Mouse (Mus musculus) E14TG2a.4 (cell line): Measurements from ENCODE around the gene Speg.
A peak's percentile ranks its signal among the peaks of the same experiment; 100 is the strongest.

ENCODE experiments used
- H3K27me3 ChIP-seq: 2 replicates; pipeline ENCODE4 v1.6.1; 2014; ENCODE audit warnings: low read length, control low read depth; ENCODE audit not compliant: insufficient read depth
- H3K36me3 ChIP-seq: 2 replicates; pipeline ENCODE4 v1.6.1; 2014; ENCODE audit warnings: low read length, control low read depth; ENCODE audit not compliant: insufficient read depth
- H3K4me1 ChIP-seq: replicated peaks from 2 replicates; pipeline ENCODE4 v1.6.1; 2014; ENCODE audit warnings: low read depth, low read length, control low read depth
- H3K4me3 ChIP-seq: replicated peaks from 2 replicates; pipeline ENCODE4 v1.5.1; 2014; ENCODE audit warnings: mild to moderate bottlenecking, low read length
- H3K9me3 ChIP-seq: 2 replicates; pipeline ENCODE4 v1.6.1; 2014; ENCODE audit warnings: low read length, control low read depth
- CTCF ChIP-seq: conservative IDR thresholded peaks from 2 replicates; pipeline ENCODE4 v1.5.1; 2014; ENCODE audit warnings: low read length
- NANOG ChIP-seq: IDR thresholded peaks from 2 replicates; pipeline ENCODE4 v1.6.1; 2014; ENCODE audit warnings: borderline replicate concordance, low read length, mixed read lengths
- POU5F1 ChIP-seq: IDR thresholded peaks from 2 replicates; pipeline ENCODE4 v1.6.1; 2014; ENCODE audit warnings: low read length, borderline replicate concordance

Speg gene

GRCm38 (mm10) chr1:75360112-75361031 lies 14.7 kb upstream of the Speg start, which contains the start of gene Des:
Des (plus strand) TSS chr1:75360329.
- H3K9me3 ChIP-seq, result peaks cover 9% of the 10 kb centered on the region; the same call in 1 of the 2 replicates
- TF ChIP-seq NANOG, result no peak
- no peak for TF ChIP-seq POU5F1
- no peak for TF ChIP-seq CTCF
- H3K4me3 ChIP-seq, result peak within 1 kb of the TSS; percentile 74
- H3K4me1 ChIP-seq, result peaks cover 32% of the 10 kb centered on the region
- H3K36me3 ChIP-seq, result no peaks in the 10 kb centered on the region
- H3K27me3 ChIP-seq, result peaks cover 59% of the 10 kb centered on the region

- Histone ChIP-seq H3K9me3 (peaks cover 9% of the 10 kb centered on the region; the same call in 1 of the 2 replicates), H3K36me3 (no peaks in the 10 kb centered on the region), H3K27me3 (peaks cover 63% of the 10 kb centered on the region), H3K4me1 (peaks cover 32% of the 10 kb centered on the region), H3K4me3 (no peak overlapping the region)
- no peak for TF ChIP-seq POU5F1
- no peak for TF ChIP-seq NANOG
- TF ChIP-seq CTCF, result no peak
Measured at GRCm38 (mm10) chr1:75361123-75361522, 14.0 kb upstream of the Speg start.

- Histone ChIP-seq H3K4me3 (peak overlapping the region; percentile 55; the same call in 1 of the 2 replicates), H3K4me1 (peaks cover 32% of the 10 kb centered on the region), H3K9me3 (peaks cover 9% of the 10 kb centered on the region; the same call in 1 of the 2 replicates), H3K27me3 (peaks cover 67% of the 10 kb centered on the region), H3K36me3 (no peaks in the 10 kb centered on the region)
- no peak for TF ChIP-seq CTCF
- TF ChIP-seq POU5F1, result no peak
- no peak for TF ChIP-seq NANOG
Measured at GRCm38 (mm10) chr1:75361750-75362149, 13.3 kb upstream of the Speg start.

GRCm38 (mm10) chr1:75363868-75364267 lies 11.2 kb upstream of the Speg start:
- Histone ChIP-seq H3K36me3 (no peaks in the 10 kb centered on the region), H3K4me3 (no peak overlapping the region), H3K27me3 (peaks cover 63% of the 10 kb centered on the region), H3K4me1 (peaks cover 32% of the 10 kb centered on the region), H3K9me3 (peaks cover 4% of the 10 kb centered on the region; the same call in 1 of the 2 replicates)
- TF ChIP-seq CTCF, result no peak
- no peak for TF ChIP-seq POU5F1
- TF ChIP-seq NANOG, result no peak

GRCm38 (mm10) chr1:75365510-75366137 lies 9.5 kb upstream of the Speg start:
- no peaks in the 10 kb centered on the region for H3K36me3 ChIP-seq
- H3K4me1 ChIP-seq, result peaks cover 35% of the 10 kb centered on the region
- no peak overlapping the region for H3K4me3 ChIP-seq
- no peaks in the 10 kb centered on the region for H3K9me3 ChIP-seq
- peaks cover 62% of the 10 kb centered on the region for H3K27me3 ChIP-seq
- TF ChIP-seq CTCF (no peak), NANOG (no peak), POU5F1 (no peak)

GRCm38 (mm10) chr1:75369360-75369983 lies 5.6 kb upstream of the Speg start:
- Histone ChIP-seq H3K4me3 (peak overlapping the region; percentile 13; the same call in 1 of the 2 replicates), H3K9me3 (no peaks in the 10 kb centered on the region), H3K4me1 (peaks cover 20% of the 10 kb centered on the region), H3K27me3 (peaks cover 53% of the 10 kb centered on the region), H3K36me3 (no peaks in the 10 kb centered on the region)
- TF ChIP-seq NANOG, result no peak

- peaks cover 26% of the 10 kb centered on the region for H3K4me1 ChIP-seq
- TF ChIP-seq POU5F1 (no peak), NANOG (no peak), CTCF (no peak)
Measured at GRCm38 (mm10) chr1:75369984-75370660, 5.0 kb upstream of the Speg start.

More at GRCm38 (mm10) chr1:75369984-75370660, 5.0 kb upstream of the Speg start:
- Histone ChIP-seq H3K9me3 (no peaks in the 10 kb centered on the region), H3K4me3 (peak overlapping the region; percentile 13; the same call in 1 of the 2 replicates), H3K27me3 (peaks cover 53% of the 10 kb centered on the region), H3K36me3 (no peaks in the 10 kb centered on the region)
